7 mouse cellular contexts compared by ENCODE assay signal in the genomic region with DNA sequence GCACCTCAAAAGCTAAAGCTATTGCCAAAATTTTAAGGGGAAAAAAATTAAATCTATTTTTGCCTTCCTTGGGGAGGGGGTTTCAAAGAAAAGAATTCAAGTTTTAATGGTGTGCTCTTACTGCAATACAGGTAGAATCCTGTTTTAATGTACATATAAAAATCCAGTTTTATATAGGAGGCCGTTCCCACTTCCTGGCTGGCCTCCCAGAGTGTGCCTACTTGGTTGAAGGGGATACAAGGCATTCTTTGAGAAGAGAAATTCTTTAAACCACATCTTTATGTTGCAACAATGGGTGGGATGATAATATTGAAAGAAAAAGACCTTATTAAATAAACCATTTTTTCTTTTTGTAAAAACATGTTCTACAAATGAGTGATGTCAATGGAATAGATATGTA. TPM values are rescaled to one million over a fixed set of nuclear protein-coding genes. Genes with fewer than 3 reads are reported as not detected.
A peak's percentile ranks its signal among the peaks of the same experiment; 100 is the strongest.
DNase-seq lines count a peak whose midpoint lies in the region; ATAC-seq lines count a peak whose summit lies in the region.

No protein-coding gene starts in this region.

- H3K4me1 ChIP-seq in lung, embryonic 15.5 days, result peaks cover 20% of the 10 kb centered on the region
- no peaks in the 10 kb centered on the region for H3K4me1 ChIP-seq in forebrain, embryonic 12.5 days
- peaks cover 13% of the 10 kb centered on the region for H3K4me1 ChIP-seq in limb, embryonic 13.5 days
- H3K4me1 ChIP-seq in stomach, embryonic 15.5 days, result no peaks in the 10 kb centered on the region

- peak overlapping the region; percentile 70 for H3K4me2 ChIP-seq in lung, embryonic 15.5 days
- peak overlapping the region; percentile 72 for H3K4me2 ChIP-seq in forebrain, embryonic 12.5 days
- H3K4me2 ChIP-seq in limb, embryonic 13.5 days (replicated peaks), result peak overlapping the region; percentile 77; the same call in 1 of the 2 replicates
- peak overlapping the region; percentile 71 for H3K4me2 ChIP-seq in stomach, embryonic 15.5 days

- no peak for ATAC-seq in lung, embryonic 15.5 days (ENCODE audit: borderline replicate concordance, extremely low read depth, low FRiP score, low TSS enrichment)
- no peak for ATAC-seq in forebrain, embryonic 12.5 days (ENCODE audit: low FRiP score)
- ATAC-seq in limb, embryonic 13.5 days (ENCODE audit: low FRiP score, low read depth), result no peak
- no peak for ATAC-seq in stomach, embryonic 15.5 days (ENCODE audit: insufficient read depth, low FRiP score, low read depth)

- H3K9ac ChIP-seq in lung, embryonic 15.5 days, result peak overlapping the region; percentile 84; the same call in 1 of the 2 replicates
- no peak overlapping the region for H3K9ac ChIP-seq in forebrain, embryonic 12.5 days
- no peak overlapping the region for H3K9ac ChIP-seq in limb, embryonic 13.5 days
- no peak overlapping the region for H3K9ac ChIP-seq in stomach, embryonic 15.5 days

- WGBS in lung, embryonic 15.5 days, result 22% methylated on average over 1 of the region's 1 CpGs
- 68% methylated on average over 1 of the region's 1 CpGs for WGBS in forebrain, embryonic 12.5 days
- WGBS in limb, embryonic 13.5 days, result 18% methylated on average over 1 of the region's 1 CpGs
- 42% methylated on average over 1 of the region's 1 CpGs for WGBS in stomach, embryonic 15.5 days

- H3K36me3 ChIP-seq in lung, embryonic 15.5 days, result no peaks in the 10 kb centered on the region
- H3K36me3 ChIP-seq in forebrain, embryonic 12.5 days (replicated peaks), result no peaks in the 10 kb centered on the region
- no peaks in the 10 kb centered on the region for H3K36me3 ChIP-seq in limb, embryonic 13.5 days
- H3K36me3 ChIP-seq in stomach, embryonic 15.5 days, result no peaks in the 10 kb centered on the region

- H3K27ac ChIP-seq in lung, embryonic 15.5 days, result peak overlapping the region; percentile 94
- H3K27ac ChIP-seq in forebrain, embryonic 12.5 days, result no peak overlapping the region
- no peak overlapping the region for H3K27ac ChIP-seq in limb, embryonic 13.5 days
- H3K27ac ChIP-seq in stomach, embryonic 15.5 days, result peak overlapping the region; percentile 84

- H3K4me3 ChIP-seq in lung, embryonic 15.5 days, result peak overlapping the region; percentile 96
- peak overlapping the region; percentile 84 for H3K4me3 ChIP-seq in forebrain, embryonic 12.5 days (replicated peaks)
- peak overlapping the region; percentile 85 for H3K4me3 ChIP-seq in limb, embryonic 13.5 days
- H3K4me3 ChIP-seq in stomach, embryonic 15.5 days (replicated peaks), result peak overlapping the region; percentile 83

- no peak for DNase-seq in lung, postnatal 4 days
- DNase-seq in spleen, adult 18-20 months, result no peak
- no peak for DNase-seq in layer of hippocampus, postnatal 25 days (ENCODE audit: extremely low spot score in 1 of 2, low spot score in 1 of 2)

- no peaks in the 10 kb centered on the region for H3K27me3 ChIP-seq in lung, embryonic 15.5 days
- H3K27me3 ChIP-seq in forebrain, embryonic 12.5 days, result no peaks in the 10 kb centered on the region
- no peaks in the 10 kb centered on the region for H3K27me3 ChIP-seq in limb, embryonic 13.5 days
- no peaks in the 10 kb centered on the region for H3K27me3 ChIP-seq in stomach, embryonic 15.5 days (replicated peaks)

- no peaks in the 10 kb centered on the region for H3K9me3 ChIP-seq in lung, embryonic 15.5 days
- H3K9me3 ChIP-seq in forebrain, embryonic 12.5 days, result no peaks in the 10 kb centered on the region
- no peaks in the 10 kb centered on the region for H3K9me3 ChIP-seq in limb, embryonic 13.5 days
- H3K9me3 ChIP-seq in stomach, embryonic 15.5 days, result no peaks in the 10 kb centered on the region

RNA-seq across cellular contexts. Expression of gene Nab1, which starts 0.6 kb away (rescaled TPM):
- polyA plus RNA-seq in lung, embryonic 15.5 days (2015; fragmentation: Nextera tagmentation; extraction: Ambion mirVana), result 22.6 and 26.3 TPM in 2 replicates
- 6.6 and 10.1 TPM in 2 replicates for polyA plus RNA-seq in forebrain, embryonic 12.5 days (2016; fragmentation: Nextera tagmentation; extraction: Ambion mirVana)
- polyA plus RNA-seq in limb, embryonic 13.5 days (2015; fragmentation: Nextera tagmentation; extraction: Ambion mirVana), result 10.7 and 12.2 TPM in 2 replicates
- polyA plus RNA-seq in stomach, embryonic 15.5 days (2015; fragmentation: Nextera tagmentation; extraction: Ambion mirVana), result 23.0 and 25.0 TPM in 2 replicates
- 10 to 100 TPM; 24.5 TPM for total RNA-seq in layer of hippocampus, postnatal 25 days (2021)

Comparison
In these comparisons a context has a peak if more than half of its experiments do, and no peak if none do; other contexts are left out.
1. H3K27ac ChIP-seq: peak in lung, embryonic 15.5 days (single experiment) and stomach, embryonic 15.5 days (single experiment); none in forebrain, embryonic 12.5 days (single experiment) and limb, embryonic 13.5 days (single experiment).
2. Peak in every context shown above with its lines, with median percentiles within 50 percentile points of each other: H3K4me2 ChIP-seq and H3K4me3 ChIP-seq.